Mouse (Mus musculus) heart, embryonic 10.5 days (tissue): Measurements from ENCODE around the gene Eif4g3. TPM values are rescaled to one million over a fixed set of nuclear protein-coding genes. Genes with fewer than 3 reads are reported as not detected.

ENCODE experiments used
- DNase-seq: peaks from one replicate; pipeline ENCODE4 v3.0.0-alpha.2; 2017; ENCODE audit warnings: low spot score
- H3K27ac ChIP-seq: fragments of 300-500 bp; sonication (generic); 2 replicates; pipeline ENCODE4 v1.5.1; 2016; ENCODE audit warnings: mild to moderate bottlenecking
- H3K27me3 ChIP-seq: fragments of 300-500 bp; sonication (generic); 2 replicates; pipeline ENCODE4 v1.6.1; 2016; ENCODE audit warnings: mild to moderate bottlenecking; ENCODE audit not compliant: poor library complexity, insufficient read depth, severe bottlenecking
- H3K36me3 ChIP-seq: fragments of 300-500 bp; sonication (generic); 2 replicates; pipeline ENCODE4 v1.6.1; 2016; ENCODE audit warnings: mild to moderate bottlenecking, moderate library complexity
- H3K4me1 ChIP-seq: fragments of 300-500 bp; sonication (generic); 2 replicates; pipeline ENCODE4 v1.6.1; 2016; ENCODE audit warnings: mild to moderate bottlenecking
- H3K4me3 ChIP-seq: fragments of 300-500 bp; sonication (generic); 2 replicates; pipeline ENCODE4 v1.5.1; 2016; ENCODE audit warnings: mild to moderate bottlenecking, moderate library complexity
- H3K9me3 ChIP-seq: fragments of 300-500 bp; sonication (generic); 2 replicates; pipeline ENCODE4 v1.6.1; 2016; ENCODE audit warnings: mild to moderate bottlenecking, moderate library complexity
- WGBS: fragments of 180-500 bp; shearing (Covaris S2); methylation state at CpG from one replicate; pipeline ENCODE4 v1.1.7; 2016; 5-methylcytosine and 5-hydroxymethylcytosine counted together
- polyA plus RNA-seq: library from polyadenylated mRNA; unstranded; fragments of >200 nt; fragmentation: Nextera tagmentation; extraction: Ambion mirVana; gene quantifications from 2 replicates; pipeline ENCODE4 v1.2.1, GENCODE M21; 2016

Gene Eif4g3
- polyA plus RNA-seq, 1 experiment from 2014 or later = 35.3 TPM

DNA sequence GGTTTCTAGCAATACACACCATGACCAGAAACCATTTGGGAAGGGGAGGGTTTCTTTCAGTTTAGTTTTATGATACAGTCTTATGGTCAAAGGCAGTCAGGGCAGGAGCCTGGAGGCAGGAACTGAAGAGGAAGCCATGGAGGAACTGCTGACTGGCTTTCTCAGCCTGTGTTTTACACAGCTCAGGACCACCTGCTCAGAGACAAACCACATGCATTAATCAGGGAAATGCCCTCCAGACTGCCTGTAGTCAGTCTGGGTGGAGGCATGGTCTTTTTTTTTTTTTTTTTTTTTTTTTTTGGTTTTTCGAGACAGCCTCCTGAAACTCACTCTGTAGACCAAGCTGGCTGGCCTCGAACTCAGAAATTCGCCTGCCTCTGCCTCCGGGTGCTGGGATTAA is 179.9 kb downstream of the Eif4g3 start:
- no peak for DNase-seq
- Histone ChIP-seq H3K36me3 (peaks cover 89% of the 10 kb centered on the region), H3K27me3 (no peaks in the 10 kb centered on the region), H3K4me3 (no peak overlapping the region), H3K4me1 (peaks cover 4% of the 10 kb centered on the region; the same call in 1 of the 2 replicates), H3K9me3 (no peaks in the 10 kb centered on the region), H3K27ac (no peak overlapping the region)
- 91% methylated on average over 4 of the region's 4 CpGs for whole genome bisulfite sequencing

DNA sequence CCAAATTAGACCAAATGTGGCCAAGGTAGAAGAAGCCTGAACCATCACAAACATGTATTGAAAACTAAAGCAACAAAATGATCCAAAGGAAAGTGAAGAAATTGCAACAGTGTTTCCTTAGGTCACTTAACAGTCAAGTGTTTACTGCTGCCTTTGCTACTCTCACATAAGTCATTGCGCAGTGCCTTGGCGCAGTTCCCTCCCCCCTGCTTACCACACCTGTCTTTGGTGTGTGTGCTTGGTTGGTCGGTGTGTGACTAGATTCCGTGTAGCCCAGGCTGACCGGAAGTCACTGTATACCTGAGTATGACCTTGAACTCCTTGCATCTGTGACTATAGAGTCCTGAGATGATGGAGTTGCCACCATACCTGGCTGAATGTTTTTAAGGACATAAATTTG is 186.6 kb downstream of the Eif4g3 start:
- no peak overlapping the region for H3K27ac ChIP-seq
- DNase-seq = no peak
- 95% methylated on average over 5 of the region's 5 CpGs for WGBS
- H3K4me1 ChIP-seq = no peaks in the 10 kb centered on the region
- H3K9me3 ChIP-seq = no peaks in the 10 kb centered on the region
- no peaks in the 10 kb centered on the region for H3K27me3 ChIP-seq
- peaks cover 97% of the 10 kb centered on the region for H3K36me3 ChIP-seq
- H3K4me3 ChIP-seq = no peak overlapping the region

DNA sequence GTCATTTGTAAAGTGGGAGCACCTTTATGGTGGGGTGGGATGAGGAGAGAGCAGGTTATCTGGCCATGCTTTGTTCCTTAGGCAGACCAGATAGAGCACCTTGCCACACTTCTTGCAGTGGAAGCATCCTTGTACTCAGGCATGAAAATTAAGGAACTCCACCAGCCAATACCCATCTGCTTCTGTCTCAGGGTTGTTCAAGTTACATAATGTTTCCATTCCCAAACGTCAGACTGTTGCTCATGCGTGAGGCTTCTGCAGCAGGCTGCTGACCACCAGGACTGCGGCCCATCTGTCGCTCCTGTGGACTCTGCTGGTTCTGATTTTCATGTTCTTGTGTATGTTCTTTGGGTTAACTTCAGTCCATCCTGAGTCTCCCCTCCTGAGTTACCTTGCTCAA is 187.9 kb downstream of the Eif4g3 start:
- H3K4me1 ChIP-seq = no peaks in the 10 kb centered on the region
- H3K4me3 ChIP-seq = no peak overlapping the region
- no peaks in the 10 kb centered on the region for H3K27me3 ChIP-seq
- no peaks in the 10 kb centered on the region for H3K9me3 ChIP-seq
- H3K36me3 ChIP-seq = peaks cover 97% of the 10 kb centered on the region
- DNase-seq = no peak
- no peak overlapping the region for H3K27ac ChIP-seq
- WGBS = 92% methylated on average over 4 of the region's 4 CpGs

DNA sequence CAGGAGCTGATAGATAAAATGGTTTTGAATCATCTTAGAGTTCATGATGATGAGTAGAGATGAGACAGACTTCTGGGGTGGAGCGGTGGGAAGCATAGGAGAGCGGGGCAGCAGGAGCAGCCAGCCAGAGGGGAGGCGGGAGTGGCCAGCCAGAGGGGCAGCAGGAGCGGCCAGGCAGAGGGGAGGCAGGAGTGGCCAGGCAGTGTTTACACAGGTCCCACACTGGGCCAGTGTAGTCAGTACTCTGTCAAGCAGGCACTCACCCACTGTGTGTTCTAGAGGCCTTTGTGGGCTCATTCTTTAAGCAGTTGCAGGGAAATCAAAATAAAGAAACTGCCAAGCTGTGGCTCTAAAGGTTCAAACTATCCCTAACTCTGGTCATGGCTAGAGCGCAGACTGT is 191.2 kb downstream of the Eif4g3 start:
- H3K9me3 ChIP-seq = no peaks in the 10 kb centered on the region
- no peaks in the 10 kb centered on the region for H3K27me3 ChIP-seq
- H3K27ac ChIP-seq = no peak overlapping the region
- H3K4me3 ChIP-seq = no peak overlapping the region
- no peak for DNase-seq
- WGBS = 80% methylated on average over 5 of the region's 5 CpGs
- H3K36me3 ChIP-seq = peaks cover 94% of the 10 kb centered on the region
- peaks cover 7% of the 10 kb centered on the region; the same call in 1 of the 2 replicates for H3K4me1 ChIP-seq

DNA sequence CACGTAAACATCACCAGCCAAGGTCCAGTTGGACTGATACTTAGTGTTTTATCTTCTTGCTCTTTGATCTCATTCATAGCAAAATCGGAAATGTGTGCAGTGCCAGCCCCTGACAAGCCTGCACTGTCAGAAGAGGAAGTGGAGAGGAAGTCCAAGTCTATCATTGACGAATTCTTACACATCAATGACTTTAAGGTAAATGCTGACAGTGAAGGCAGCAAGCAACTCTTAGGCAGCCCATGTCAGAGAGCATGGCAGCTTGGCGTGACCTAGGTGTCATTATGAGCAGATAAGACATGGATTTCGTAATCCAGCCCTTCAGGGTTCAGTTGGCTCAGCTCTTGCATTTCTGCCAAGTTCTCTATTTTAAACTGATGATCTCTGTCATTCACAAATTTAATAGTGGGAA is 191.8 kb downstream of the Eif4g3 start:
- WGBS = 79% methylated on average over 5 of the region's 5 CpGs
- DNase-seq = no peak
- Histone ChIP-seq H3K27me3 (no peaks in the 10 kb centered on the region), H3K36me3 (peaks cover 95% of the 10 kb centered on the region), H3K27ac (no peak overlapping the region), H3K4me3 (no peak overlapping the region), H3K9me3 (no peaks in the 10 kb centered on the region), H3K4me1 (peaks cover 7% of the 10 kb centered on the region; the same call in 1 of the 2 replicates)

GRCm38 (mm10) chr4:138185961-138186360 is 193.1 kb downstream of the Eif4g3 start:
- DNase-seq = no peak
- H3K27me3 ChIP-seq = no peaks in the 10 kb centered on the region
- H3K4me3 ChIP-seq = no peak overlapping the region
- H3K27ac ChIP-seq = peak overlapping the region; percentile 25; the same call in 1 of the 2 replicates
- peaks cover 7% of the 10 kb centered on the region; the same call in 1 of the 2 replicates for H3K4me1 ChIP-seq
- peaks cover 95% of the 10 kb centered on the region for H3K36me3 ChIP-seq
- 91% methylated on average over 7 of the region's 7 CpGs for WGBS
- H3K9me3 ChIP-seq = no peaks in the 10 kb centered on the region

DNA sequence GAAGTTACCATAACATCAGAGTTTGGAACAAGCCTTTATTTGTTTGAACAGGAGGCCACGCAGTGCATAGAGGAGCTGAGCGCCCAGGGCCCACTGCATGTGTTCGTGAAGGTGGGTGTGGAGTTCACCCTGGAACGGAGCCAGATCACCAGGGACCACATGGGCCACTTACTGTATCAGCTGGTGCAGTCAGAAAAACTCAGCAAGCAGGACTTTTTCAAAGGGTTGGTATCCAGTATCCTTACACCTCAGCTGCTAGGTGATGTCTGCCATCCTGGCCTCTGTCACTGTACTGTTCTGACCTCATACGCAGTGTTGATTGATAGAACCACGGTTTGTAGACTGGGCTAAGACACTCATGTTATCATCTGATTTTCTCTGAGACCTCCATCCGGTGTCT is 195.2 kb downstream of the Eif4g3 start:
- 67% methylated on average over 7 of the region's 7 CpGs for WGBS
- peaks cover 95% of the 10 kb centered on the region for H3K36me3 ChIP-seq
- DNase-seq = no peak
- H3K4me1 ChIP-seq = peaks cover 7% of the 10 kb centered on the region; the same call in 1 of the 2 replicates
- no peaks in the 10 kb centered on the region for H3K9me3 ChIP-seq
- no peaks in the 10 kb centered on the region for H3K27me3 ChIP-seq
- peak overlapping the region; percentile 2; the same call in 1 of the 2 replicates for H3K27ac ChIP-seq
- H3K4me3 ChIP-seq = no peak overlapping the region

- DNase-seq = no peak
These were observed 199.7 kb downstream of the Eif4g3 start for GRCm38 (mm10) chr4:138192561-138192960.

GRCm38 (mm10) chr4:138200769-138201168 is 207.9 kb downstream of the Eif4g3 start:
- Histone ChIP-seq H3K4me1 (0 out of 2 replicates have a peak, but pooled peaks cover 3% of the 10 kb centered on the region), H3K27me3 (no peaks in the 10 kb centered on the region), H3K36me3 (peaks cover 96% of the 10 kb centered on the region), H3K27ac (no peak overlapping the region), H3K4me3 (no peak overlapping the region), H3K9me3 (no peaks in the 10 kb centered on the region)
- no peak for DNase-seq
- WGBS = 76% methylated on average over 3 of the region's 3 CpGs

More at GRCm38 (mm10) chr4:138192561-138192960, 199.7 kb downstream of the Eif4g3 start:
- WGBS = 86% methylated on average over 5 of the region's 5 CpGs
- H3K27me3 ChIP-seq = no peaks in the 10 kb centered on the region
- no peaks in the 10 kb centered on the region for H3K9me3 ChIP-seq
- H3K4me3 ChIP-seq = no peak overlapping the region
- peaks cover 7% of the 10 kb centered on the region; the same call in 1 of the 2 replicates for H3K4me1 ChIP-seq
- peaks cover 94% of the 10 kb centered on the region for H3K36me3 ChIP-seq
- H3K27ac ChIP-seq = no peak overlapping the region

GRCm38 (mm10) chr4:138201696-138202095 is 208.9 kb downstream of the Eif4g3 start:
- Histone ChIP-seq H3K9me3 (no peaks in the 10 kb centered on the region), H3K27ac (no peak overlapping the region), H3K4me3 (no peak overlapping the region), H3K27me3 (no peaks in the 10 kb centered on the region), H3K36me3 (peaks cover 94% of the 10 kb centered on the region), H3K4me1 (0 out of 2 replicates have a peak, but pooled peaks cover 3% of the 10 kb centered on the region)
- 63% methylated on average over 9 of the region's 9 CpGs for WGBS
- no peak for DNase-seq

GRCm38 (mm10) chr4:138210116-138210515 is 217.3 kb downstream of the Eif4g3 start:
- Histone ChIP-seq H3K27me3 (no peaks in the 10 kb centered on the region), H3K4me1 (no peaks in the 10 kb centered on the region), H3K4me3 (no peak overlapping the region), H3K27ac (no peak overlapping the region), H3K9me3 (no peaks in the 10 kb centered on the region), H3K36me3 (peaks cover 51% of the 10 kb centered on the region)
- no peak for DNase-seq
- WGBS = 84% methylated on average over 5 of the region's 5 CpGs

DNA sequence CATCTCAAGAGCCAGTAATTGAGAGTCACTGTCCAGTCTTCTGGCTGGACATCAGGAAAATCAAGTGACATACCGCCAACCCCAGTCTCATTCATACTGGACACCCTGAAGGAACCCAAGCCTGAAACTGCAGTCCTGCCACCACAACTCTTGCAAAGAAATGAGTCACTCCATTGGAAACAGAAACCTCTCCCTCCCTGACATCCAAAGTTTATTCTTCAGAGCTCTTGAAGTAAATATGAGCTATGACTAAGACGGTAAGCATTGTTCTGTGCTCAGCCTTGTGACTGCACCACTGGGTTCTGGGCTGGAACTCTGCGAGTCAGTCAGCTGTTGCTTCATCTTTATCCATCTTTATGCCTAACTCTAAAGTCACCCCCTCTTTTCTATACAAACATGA is 221.0 kb downstream of the Eif4g3 start:
- Histone ChIP-seq H3K9me3 (no peaks in the 10 kb centered on the region), H3K36me3 (peaks cover 20% of the 10 kb centered on the region), H3K27ac (no peak overlapping the region), H3K27me3 (no peaks in the 10 kb centered on the region), H3K4me3 (no peak overlapping the region), H3K4me1 (peaks cover 9% of the 10 kb centered on the region)
- no peak for DNase-seq
- whole genome bisulfite sequencing = 72% methylated on average over 3 of the region's 3 CpGs

GRCm38 (mm10) chr4:138215671-138216199 is 222.9 kb downstream of the Eif4g3 start:
- Histone ChIP-seq H3K27me3 (no peaks in the 10 kb centered on the region), H3K4me3 (peak overlapping the region; percentile 99), H3K4me1 (peaks cover 20% of the 10 kb centered on the region), H3K27ac (peak overlapping the region; percentile 99), H3K9me3 (no peaks in the 10 kb centered on the region), H3K36me3 (0 out of 2 replicates have a peak, but pooled peaks cover 3% of the 10 kb centered on the region)
- 49% methylated on average over 13 of the region's 13 CpGs for WGBS
- no peak for DNase-seq
